Comparison of ENCODE assay signal across 23 mouse cellular contexts in the genomic region with DNA sequence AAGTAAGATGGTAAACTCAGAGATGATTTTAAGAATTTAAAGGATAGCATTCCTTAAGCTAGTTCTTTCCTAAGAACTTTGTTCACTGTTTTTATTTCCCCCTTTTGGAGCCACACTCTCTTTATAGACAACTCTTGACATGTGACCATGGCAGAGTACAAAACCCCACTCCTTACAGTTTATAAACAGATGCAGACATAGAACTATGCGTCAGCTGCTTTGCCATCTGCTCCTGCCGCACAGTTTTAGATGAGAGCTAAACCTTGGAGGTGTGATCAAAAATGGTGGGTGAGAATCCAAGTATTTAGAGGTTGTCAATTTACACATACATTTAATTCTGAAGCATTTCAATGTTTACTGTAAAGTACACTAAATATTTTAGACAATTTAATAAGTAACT.
DNase-seq lines count a peak whose midpoint lies in the region; ATAC-seq lines count a peak whose summit lies in the region.
"Had no signal": no experiment of that assay in that cellular context is flagged by ENCODE, and none has a peak within 500 bp of the region (broad histone marks: within the 10 kb centered on the region; RNA-seq: fewer than 3 reads in every experiment).

No protein-coding gene starts in this region.

- WGBS in forebrain, embryonic 12.5 days = 78% methylated on average over 2 of the region's 2 CpGs
- WGBS in forebrain, embryonic 11.5 days = 82% methylated on average over 2 of the region's 2 CpGs
- 57% methylated on average over 2 of the region's 2 CpGs for WGBS in forebrain, embryonic 14.5 days

- intact Hi-C loops in left cerebral cortex, postnatal 4 days (cut with DNase I) = no loop called here
- intact Hi-C loops in left cerebral cortex, postnatal 25 days (cut with DNase I) = loop anchor here (10.0 kb wide), 2 partner anchors 619 to 839 kb away; no protein-coding TSS in a partner anchor

- H3K27me3 ChIP-seq in forebrain, embryonic 12.5 days = no peaks in the 10 kb centered on the region
- no peaks in the 10 kb centered on the region for H3K27me3 ChIP-seq in forebrain, embryonic 11.5 days (ENCODE audit: control insufficient read depth, insufficient read depth, low read length)
- no peaks in the 10 kb centered on the region for H3K27me3 ChIP-seq in forebrain, embryonic 14.5 days (replicated peaks; ENCODE audit: control insufficient read depth, insufficient read depth, low read length)
- H3K27me3 ChIP-seq: CH12.LX had no signal

- no peak overlapping the region for H3K9ac ChIP-seq in forebrain, embryonic 12.5 days
- H3K9ac ChIP-seq in forebrain, embryonic 11.5 days (ENCODE audit: low read length) = no peak overlapping the region
- H3K9ac ChIP-seq in forebrain, embryonic 14.5 days (ENCODE audit: low read length) = no peak overlapping the region
- H3K9ac ChIP-seq: lung, embryonic 14.5 days had no signal

- no peak for DNase-seq in forebrain, embryonic 11.5 days (ENCODE audit: low spot score)
- DNase-seq in left cerebral cortex, adult 18-20 months (ENCODE audit: low spot score in 2 of 2) = peak; percentile 10 to 44
- no peak for DNase-seq in left cerebral cortex, postnatal 4 days
- peak; percentile 78 for DNase-seq in forebrain, embryonic 14.5 days (ENCODE audit: low spot score)
- DNase-seq in left cerebral cortex, postnatal 25 days (ENCODE audit: low spot score in 2 of 2) = peak; percentile 47 to 81
- DNase-seq in cerebellum, adult 11 months = no peak
- no peak for DNase-seq in urinary bladder, adult 2 months (ENCODE audit: low spot score)
- DNase-seq: adrenal gland, postnatal 25 days; cerebellum, postnatal 14 days; gastrocnemius, adult 2 months; heart, adult 2 months; heart, postnatal 10 days; kidney, adult 18-20 months; kidney, postnatal 14 days; lung, embryonic 14.5 days; midbrain, embryonic 14.5 days; retina, postnatal 1 day; thymus, adult 18-20 months had no signal

- no peaks in the 10 kb centered on the region for H3K36me3 ChIP-seq in forebrain, embryonic 12.5 days (replicated peaks)
- no peaks in the 10 kb centered on the region for H3K36me3 ChIP-seq in forebrain, embryonic 11.5 days (ENCODE audit: control insufficient read depth, insufficient read depth, low read length)
- no peaks in the 10 kb centered on the region for H3K36me3 ChIP-seq in forebrain, embryonic 14.5 days (ENCODE audit: control insufficient read depth, insufficient read depth, low read length)

- H3K27ac ChIP-seq in forebrain, embryonic 12.5 days = no peak overlapping the region
- no peak overlapping the region for H3K27ac ChIP-seq in forebrain, embryonic 11.5 days (ENCODE audit: low read depth, low read length)
- no peak overlapping the region for H3K27ac ChIP-seq in forebrain, embryonic 14.5 days (ENCODE audit: low read depth, low read length)
- H3K27ac ChIP-seq: gastrocnemius, adult 2 months; heart, adult 2 months; macrophage had no signal

- no peak overlapping the region for H3K4me3 ChIP-seq in forebrain, embryonic 12.5 days (replicated peaks)
- H3K4me3 ChIP-seq in forebrain, embryonic 11.5 days (ENCODE audit: low read depth, low read length) = no peak overlapping the region
- H3K4me3 ChIP-seq in forebrain, embryonic 14.5 days (ENCODE audit: low read depth, low read length) = no peak overlapping the region
- H3K4me3 ChIP-seq: gastrocnemius, adult 2 months; heart, adult 2 months had no signal

- H3K9me3 ChIP-seq in forebrain, embryonic 12.5 days = no peaks in the 10 kb centered on the region
- H3K9me3 ChIP-seq in forebrain, embryonic 11.5 days (ENCODE audit: control insufficient read depth, low read length) = no peaks in the 10 kb centered on the region
- no peaks in the 10 kb centered on the region for H3K9me3 ChIP-seq in forebrain, embryonic 14.5 days (replicated peaks; ENCODE audit: control insufficient read depth, low read length)

- H3K4me2 ChIP-seq in forebrain, embryonic 12.5 days = no peak overlapping the region
- H3K4me2 ChIP-seq in forebrain, embryonic 11.5 days (ENCODE audit: low read depth, low read length, severe bottlenecking) = no peak overlapping the region
- H3K4me2 ChIP-seq in forebrain, embryonic 14.5 days (ENCODE audit: low read length) = no peak overlapping the region
- H3K4me2 ChIP-seq: liver, embryonic 11.5 days; lung, embryonic 14.5 days had no signal

- no peaks in the 10 kb centered on the region for H3K4me1 ChIP-seq in forebrain, embryonic 12.5 days
- no peaks in the 10 kb centered on the region for H3K4me1 ChIP-seq in forebrain, embryonic 11.5 days (replicated peaks; ENCODE audit: control insufficient read depth, insufficient read depth, low read length)
- H3K4me1 ChIP-seq in forebrain, embryonic 14.5 days (ENCODE audit: control insufficient read depth, insufficient read depth, low read length) = no peaks in the 10 kb centered on the region

- peak; percentile 70; the same call in 1 of the 2 replicates for ATAC-seq in forebrain, embryonic 12.5 days (ENCODE audit: low FRiP score)
- ATAC-seq in forebrain, embryonic 11.5 days (replicated peaks; ENCODE audit: low FRiP score) = no peak; the same call in 1 of the 2 replicates
- peak; percentile 89; the same call in 1 of the 2 replicates for ATAC-seq in forebrain, embryonic 14.5 days
- ATAC-seq: hindbrain, embryonic 16.5 days had no signal

Comparison
In these comparisons a context has a peak if more than half of its experiments do, and no peak if none do; other contexts are left out.
1. DNase-seq: peak in left cerebral cortex, adult 18-20 months (2 of 2), forebrain, embryonic 14.5 days (single experiment) and left cerebral cortex, postnatal 25 days (2 of 2); none in forebrain, embryonic 11.5 days (single experiment), left cerebral cortex, postnatal 4 days (single experiment), cerebellum, adult 11 months (single experiment) and urinary bladder, adult 2 months (single experiment).